Mouse (Mus musculus): ENCODE data around the gene Rnh1. TPM values are rescaled to one million over a fixed set of nuclear protein-coding genes. Genes with fewer than 3 reads are reported as not detected.

Gene Rnh1
- polyA plus RNA-seq, 1 experiment from 2014 or later, result 240 TPM

GRCm38 (mm10) chr7:141193948-141194347 is 21.3 kb upstream of the Rnh1 start, which contains the start of the genes Hras and Lrrc56:
TSS of gene Hras (minus strand) at chr7:141194005.
TSS of gene Lrrc56 (plus strand) at chr7:141194157.
- Histone ChIP-seq H3K27ac (ENCODE audit: low read length) (peak within 1 kb of the TSS; percentile 93), H3K9ac (ENCODE audit: low read length) (peak within 1 kb of the TSS; percentile 99), H3K36me3 (ENCODE audit: control insufficient read depth, insufficient read depth, low read length) (peaks cover 13% of the 10 kb centered on the region), H3K4me3 (replicated peaks; ENCODE audit: low read length) (peak within 1 kb of the TSS; percentile 95), H3K27me3 (ENCODE audit: control insufficient read depth, insufficient read depth, low read length) (no peaks in the 10 kb centered on the region), H3K9me3 (replicated peaks; ENCODE audit: control insufficient read depth, low read length) (no peaks in the 10 kb centered on the region), H3K4me2 (ENCODE audit: low read depth, low read length) (peak within 1 kb of the TSS; percentile 93), H3K4me1 (ENCODE audit: control insufficient read depth, insufficient read depth, low read length) (peaks cover 25% of the 10 kb centered on the region)
- under 1% methylated on average over 38 of the region's 39 CpGs for WGBS
- peak; percentile 96 for ATAC-seq (ENCODE audit: insufficient read depth, low FRiP score)

- no peaks in the 10 kb centered on the region for H3K27me3 ChIP-seq (ENCODE audit: control insufficient read depth, insufficient read depth, low read length)
- peaks cover 13% of the 10 kb centered on the region for H3K36me3 ChIP-seq (ENCODE audit: control insufficient read depth, insufficient read depth, low read length)
- H3K27ac ChIP-seq (ENCODE audit: low read length), result peak overlapping the region; percentile 93
- under 1% methylated on average over 43 of the region's 43 CpGs for WGBS
- peak; percentile 2; the same call in 1 of the 2 replicates for ATAC-seq (ENCODE audit: insufficient read depth, low FRiP score)
- H3K4me1 ChIP-seq (ENCODE audit: control insufficient read depth, insufficient read depth, low read length), result peaks cover 25% of the 10 kb centered on the region
- no peaks in the 10 kb centered on the region for H3K9me3 ChIP-seq (replicated peaks; ENCODE audit: control insufficient read depth, low read length)
- H3K9ac ChIP-seq (ENCODE audit: low read length), result peak overlapping the region; percentile 99
- peak overlapping the region; percentile 93 for H3K4me2 ChIP-seq (ENCODE audit: low read depth, low read length)
- H3K4me3 ChIP-seq (replicated peaks; ENCODE audit: low read length), result peak overlapping the region; percentile 95
Observed at GRCm38 (mm10) chr7:141193348-141193856, 20.7 kb upstream of the Rnh1 start.

DNA sequence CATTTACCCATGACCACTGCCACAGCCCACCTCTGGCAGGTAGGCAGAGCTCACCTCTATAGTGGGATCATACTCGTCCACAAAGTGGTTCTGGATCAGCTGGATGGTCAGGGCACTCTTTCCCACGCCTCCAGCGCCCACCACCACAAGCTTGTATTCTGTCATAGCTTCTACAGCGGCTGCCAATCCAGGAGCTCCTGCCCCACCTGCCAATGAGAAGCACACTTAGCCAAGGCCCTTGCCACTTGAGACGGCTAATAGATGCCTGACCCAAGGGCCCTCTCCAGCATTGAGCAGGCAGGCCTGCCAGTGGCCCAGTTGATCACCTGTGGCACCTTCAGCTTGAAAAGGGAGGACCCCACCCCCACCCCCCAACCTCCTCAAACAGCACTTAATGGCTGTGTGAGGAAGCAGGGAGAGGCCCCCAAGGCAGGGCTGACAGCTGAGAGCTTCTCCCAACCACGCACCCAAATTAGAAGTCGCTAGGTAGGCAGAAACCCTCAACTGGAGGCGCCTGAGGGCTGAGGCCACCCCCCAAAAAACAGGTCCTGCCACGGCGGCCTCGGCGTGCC is 20.2 kb upstream of the Rnh1 start:
- 25% methylated on average over 12 of the region's 12 CpGs for WGBS
- Histone ChIP-seq H3K9ac (ENCODE audit: low read length) (peak overlapping the region; percentile 99), H3K4me2 (ENCODE audit: low read depth, low read length) (peak overlapping the region; percentile 93), H3K9me3 (replicated peaks; ENCODE audit: control insufficient read depth, low read length) (no peaks in the 10 kb centered on the region), H3K4me3 (replicated peaks; ENCODE audit: low read length) (peak overlapping the region; percentile 95), H3K27me3 (ENCODE audit: control insufficient read depth, insufficient read depth, low read length) (no peaks in the 10 kb centered on the region), H3K4me1 (ENCODE audit: control insufficient read depth, insufficient read depth, low read length) (peaks cover 25% of the 10 kb centered on the region), H3K27ac (ENCODE audit: low read length) (peak overlapping the region; percentile 93), H3K36me3 (ENCODE audit: control insufficient read depth, insufficient read depth, low read length) (peaks cover 13% of the 10 kb centered on the region)
- ATAC-seq (ENCODE audit: insufficient read depth, low FRiP score), result no peak

DNA sequence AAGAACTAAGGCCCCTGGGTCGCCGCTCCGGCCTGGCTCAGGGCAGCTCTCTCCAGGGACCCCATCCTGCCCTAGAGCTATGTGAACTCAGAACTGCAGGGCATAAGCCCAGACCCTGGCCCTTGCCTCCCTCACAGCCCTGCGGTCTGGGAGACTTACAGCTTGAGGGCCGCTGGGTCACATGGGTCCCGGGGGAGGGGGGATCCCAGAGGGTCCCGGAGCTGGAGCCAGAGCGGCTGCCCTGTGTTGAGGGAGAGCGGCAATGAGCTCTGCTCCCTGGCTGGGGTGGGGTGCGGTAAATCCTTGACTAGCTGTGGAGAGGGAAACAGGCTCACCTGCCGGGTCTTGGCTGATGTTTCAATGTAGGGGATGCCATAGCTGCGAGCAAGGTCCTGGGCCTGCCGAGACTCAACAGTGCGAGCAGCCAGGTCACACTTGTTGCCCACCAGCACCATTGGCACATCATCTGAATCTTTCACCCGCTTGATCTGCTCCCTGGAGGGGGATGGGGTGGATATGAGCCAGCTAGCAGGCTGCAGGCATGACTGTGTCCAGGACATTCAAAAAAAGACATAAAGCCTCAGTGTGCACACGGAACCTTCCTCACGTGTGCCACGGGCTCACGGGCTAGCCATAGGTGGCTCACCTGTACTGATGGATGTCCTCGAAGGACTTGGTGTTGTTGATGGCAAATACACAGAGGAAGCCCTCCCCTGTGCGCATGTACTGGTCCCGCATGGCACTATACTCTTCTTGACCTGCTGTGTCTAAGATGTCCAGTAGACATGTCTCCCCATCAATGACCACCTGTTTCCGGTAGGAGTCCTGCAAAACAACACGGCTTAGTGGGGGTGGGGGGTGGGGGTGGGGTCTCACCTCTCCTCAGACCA is 19.4 kb upstream of the Rnh1 start:
- no peaks in the 10 kb centered on the region for H3K9me3 ChIP-seq (replicated peaks; ENCODE audit: control insufficient read depth, low read length)
- H3K4me1 ChIP-seq (ENCODE audit: control insufficient read depth, insufficient read depth, low read length), result peaks cover 25% of the 10 kb centered on the region
- no peaks in the 10 kb centered on the region for H3K27me3 ChIP-seq (ENCODE audit: control insufficient read depth, insufficient read depth, low read length)
- no peak overlapping the region for H3K27ac ChIP-seq (ENCODE audit: low read length)
- WGBS, result 89% methylated on average over 24 of the region's 24 CpGs
- H3K9ac ChIP-seq (ENCODE audit: low read length), result peak overlapping the region; percentile 99; the same call in 1 of the 2 replicates
- ATAC-seq (ENCODE audit: insufficient read depth, low FRiP score), result no peak
- peaks cover 13% of the 10 kb centered on the region for H3K36me3 ChIP-seq (ENCODE audit: control insufficient read depth, insufficient read depth, low read length)
- peak overlapping the region; percentile 93 for H3K4me2 ChIP-seq (ENCODE audit: low read depth, low read length)
- peak overlapping the region; percentile 95 for H3K4me3 ChIP-seq (replicated peaks; ENCODE audit: low read length)

DNA sequence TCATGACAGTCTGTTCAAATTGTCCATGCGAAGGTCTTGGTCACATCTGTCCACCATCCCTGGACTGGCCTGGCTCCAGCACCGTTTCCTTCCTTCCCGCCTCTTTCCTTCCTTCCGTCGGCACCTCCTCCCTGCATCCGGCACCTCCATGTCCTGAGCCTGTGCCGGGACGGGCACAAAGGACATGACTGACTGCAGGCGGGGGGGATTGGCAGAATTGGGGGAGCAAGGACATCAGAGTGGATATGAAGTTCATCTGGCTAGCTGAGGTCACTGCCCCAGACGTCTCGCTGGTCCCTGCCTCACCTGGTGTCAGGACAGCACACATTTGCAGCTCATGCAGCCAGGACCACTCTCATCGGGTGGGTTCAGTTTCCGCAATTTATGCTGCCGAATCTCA is 18.4 kb upstream of the Rnh1 start:
- H3K4me1 ChIP-seq (ENCODE audit: control insufficient read depth, insufficient read depth, low read length), result peaks cover 25% of the 10 kb centered on the region
- no peak overlapping the region for H3K4me2 ChIP-seq (ENCODE audit: low read depth, low read length)
- no peak overlapping the region for H3K9ac ChIP-seq (ENCODE audit: low read length)
- no peak for ATAC-seq (ENCODE audit: insufficient read depth, low FRiP score)
- WGBS, result 84% methylated on average over 14 of the region's 14 CpGs
- no peaks in the 10 kb centered on the region for H3K9me3 ChIP-seq (replicated peaks; ENCODE audit: control insufficient read depth, low read length)
- H3K4me3 ChIP-seq (replicated peaks; ENCODE audit: low read length), result no peak overlapping the region
- H3K36me3 ChIP-seq (ENCODE audit: control insufficient read depth, insufficient read depth, low read length), result peaks cover 13% of the 10 kb centered on the region
- H3K27me3 ChIP-seq (ENCODE audit: control insufficient read depth, insufficient read depth, low read length), result no peaks in the 10 kb centered on the region
- no peak overlapping the region for H3K27ac ChIP-seq (ENCODE audit: low read length)

- Histone ChIP-seq H3K4me3 (replicated peaks; ENCODE audit: low read length) (no peak overlapping the region), H3K27me3 (ENCODE audit: control insufficient read depth, insufficient read depth, low read length) (no peaks in the 10 kb centered on the region), H3K27ac (ENCODE audit: low read length) (no peak overlapping the region), H3K4me2 (ENCODE audit: low read depth, low read length) (no peak overlapping the region), H3K4me1 (ENCODE audit: control insufficient read depth, insufficient read depth, low read length) (peaks cover 23% of the 10 kb centered on the region), H3K36me3 (ENCODE audit: control insufficient read depth, insufficient read depth, low read length) (peaks cover 13% of the 10 kb centered on the region), H3K9ac (ENCODE audit: low read length) (no peak overlapping the region), H3K9me3 (replicated peaks; ENCODE audit: control insufficient read depth, low read length) (no peaks in the 10 kb centered on the region)
- no peak for ATAC-seq (ENCODE audit: insufficient read depth, low FRiP score)
- 89% methylated on average over 3 of the region's 3 CpGs for WGBS
Observed at GRCm38 (mm10) chr7:141190220-141190619, 17.6 kb upstream of the Rnh1 start.

- WGBS, result 90% methylated on average over 3 of the region's 3 CpGs
- Histone ChIP-seq H3K36me3 (ENCODE audit: control insufficient read depth, insufficient read depth, low read length) (peaks cover 13% of the 10 kb centered on the region), H3K4me3 (replicated peaks; ENCODE audit: low read length) (no peak overlapping the region), H3K4me1 (ENCODE audit: control insufficient read depth, insufficient read depth, low read length) (peaks cover 19% of the 10 kb centered on the region), H3K27ac (ENCODE audit: low read length) (no peak overlapping the region), H3K4me2 (ENCODE audit: low read depth, low read length) (no peak overlapping the region), H3K27me3 (ENCODE audit: control insufficient read depth, insufficient read depth, low read length) (no peaks in the 10 kb centered on the region), H3K9ac (ENCODE audit: low read length) (no peak overlapping the region), H3K9me3 (replicated peaks; ENCODE audit: control insufficient read depth, low read length) (no peaks in the 10 kb centered on the region)
- ATAC-seq (ENCODE audit: insufficient read depth, low FRiP score), result no peak
Observed at GRCm38 (mm10) chr7:141188733-141189132, 16.1 kb upstream of the Rnh1 start.

DNA sequence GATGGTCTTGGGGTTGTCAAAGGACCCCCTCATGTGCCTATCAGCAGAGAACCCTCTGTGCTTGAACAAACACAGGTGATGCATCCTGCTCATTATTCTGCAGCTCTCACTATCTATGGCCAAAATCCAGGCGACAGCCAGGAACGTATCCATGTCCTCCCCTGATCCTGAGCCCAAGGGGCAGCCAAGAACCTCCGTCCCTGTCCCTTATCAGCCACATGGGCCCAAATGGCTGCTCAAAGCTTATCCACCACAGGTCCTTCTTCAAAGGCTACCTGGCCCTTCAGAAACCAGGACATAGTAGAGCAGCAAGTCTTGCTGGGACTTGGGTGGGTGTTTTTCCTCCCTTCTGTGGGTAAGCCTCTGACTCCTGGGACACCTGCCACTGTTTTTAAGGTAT is 15.5 kb upstream of the Rnh1 start:
- Histone ChIP-seq H3K4me1 (ENCODE audit: control insufficient read depth, insufficient read depth, low read length) (peaks cover 19% of the 10 kb centered on the region), H3K9ac (ENCODE audit: low read length) (no peak overlapping the region), H3K27me3 (ENCODE audit: control insufficient read depth, insufficient read depth, low read length) (no peaks in the 10 kb centered on the region), H3K36me3 (ENCODE audit: control insufficient read depth, insufficient read depth, low read length) (peaks cover 13% of the 10 kb centered on the region), H3K4me2 (ENCODE audit: low read depth, low read length) (no peak overlapping the region), H3K27ac (ENCODE audit: low read length) (no peak overlapping the region), H3K9me3 (replicated peaks; ENCODE audit: control insufficient read depth, low read length) (no peaks in the 10 kb centered on the region), H3K4me3 (replicated peaks; ENCODE audit: low read length) (no peak overlapping the region)
- ATAC-seq (ENCODE audit: insufficient read depth, low FRiP score), result no peak
- WGBS, result 79% methylated on average over 3 of the region's 3 CpGs

- H3K27ac ChIP-seq (ENCODE audit: low read length), result no peak overlapping the region
- no peak overlapping the region for H3K4me3 ChIP-seq (replicated peaks; ENCODE audit: low read length)
- H3K36me3 ChIP-seq (ENCODE audit: control insufficient read depth, insufficient read depth, low read length), result no peaks in the 10 kb centered on the region
- no peak overlapping the region for H3K4me2 ChIP-seq (ENCODE audit: low read depth, low read length)
- no peaks in the 10 kb centered on the region for H3K9me3 ChIP-seq (replicated peaks; ENCODE audit: control insufficient read depth, low read length)
- peaks cover 6% of the 10 kb centered on the region; the same call in 1 of the 2 replicates for H3K4me1 ChIP-seq (ENCODE audit: control insufficient read depth, insufficient read depth, low read length)
- WGBS, result 0% methylated on average over 8 of the region's 8 CpGs
- no peak overlapping the region; the same call in 1 of the 2 replicates for H3K9ac ChIP-seq (ENCODE audit: low read length)
- ATAC-seq (ENCODE audit: insufficient read depth, low FRiP score), result no peak
- H3K27me3 ChIP-seq (ENCODE audit: control insufficient read depth, insufficient read depth, low read length), result no peaks in the 10 kb centered on the region
Observed at GRCm38 (mm10) chr7:141176173-141176572, 3.5 kb upstream of the Rnh1 start.
